Mouse (Mus musculus): ENCODE results near the gene Serpinh1. TPM values are rescaled to one million over a fixed set of nuclear protein-coding genes. Genes with fewer than 3 reads are reported as not detected.
A peak's percentile ranks its signal among the peaks of the same experiment; 100 is the strongest.

The Serpinh1 gene
- 100 to 1,000 TPM; 378 to 449 TPM for total RNA-seq (2021)

GRCm38 (mm10) chr7:99352526-99353400, at the start of gene Serpinh1:
TSS of gene Serpinh1 (minus strand) at chr7:99353239.
- intact Hi-C loops (cut with DNase I): no loop called here
- peak; percentile 89 for DNase-seq (ENCODE audit: low spot score)

DNA sequence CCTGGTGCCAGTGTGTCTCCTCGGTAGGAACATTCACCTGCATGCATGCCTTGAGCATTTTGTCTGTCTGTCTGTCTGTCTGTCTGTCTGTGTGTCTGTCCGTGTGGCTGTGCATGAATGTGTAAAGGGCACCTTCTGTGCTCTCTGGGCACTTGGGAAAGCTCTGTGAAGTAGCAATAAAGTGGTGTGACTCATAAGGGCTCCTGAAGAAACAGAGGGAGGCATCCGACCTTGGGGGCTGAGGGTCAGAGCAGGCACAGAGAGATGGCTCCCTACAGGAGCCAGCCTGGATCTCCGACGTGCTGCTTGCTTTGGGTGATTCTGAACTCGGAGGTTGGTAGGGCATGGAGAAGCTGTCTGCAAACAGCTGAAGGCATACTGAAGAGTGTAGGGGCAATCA, 49.4 kb upstream of the Serpinh1 start:
- intact Hi-C loops (cut with DNase I): no loop called here
- DNase-seq (ENCODE audit: low spot score): no peak

DNA sequence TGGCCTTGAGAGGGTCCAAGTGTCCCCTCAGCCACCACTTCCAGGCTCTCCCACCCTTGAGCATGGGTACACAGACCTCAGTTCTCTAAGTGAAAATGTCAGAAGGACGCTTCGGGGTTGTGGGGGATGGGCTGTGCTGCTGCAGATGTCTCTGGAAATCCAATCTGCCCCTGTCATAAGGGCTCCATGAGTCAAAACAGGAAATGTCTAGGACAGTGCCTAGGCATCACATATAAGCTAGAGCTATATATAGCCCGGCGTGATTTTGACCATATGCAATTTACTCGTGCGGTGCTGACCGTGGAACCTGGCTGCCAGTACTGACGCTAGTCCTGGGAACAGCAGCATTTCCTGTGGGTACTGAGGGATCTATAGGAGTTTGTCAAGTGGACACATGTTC, 48.3 kb upstream of the Serpinh1 start:
- no peak for DNase-seq (ENCODE audit: low spot score)

GRCm38 (mm10) chr7:99396994-99397659, 44.1 kb upstream of the Serpinh1 start:
- intact Hi-C loops (cut with DNase I): no loop called here
- no peak for DNase-seq (ENCODE audit: low spot score)

More for the DNA sequence above, 48.3 kb upstream of the Serpinh1 start:
- intact Hi-C loops (cut with DNase I): no loop called here

- no peak for DNase-seq (ENCODE audit: low spot score)
- intact Hi-C loops (cut with DNase I): no loop called here
Observed at GRCm38 (mm10) chr7:99395908-99396616, 43.0 kb upstream of the Serpinh1 start.

DNA sequence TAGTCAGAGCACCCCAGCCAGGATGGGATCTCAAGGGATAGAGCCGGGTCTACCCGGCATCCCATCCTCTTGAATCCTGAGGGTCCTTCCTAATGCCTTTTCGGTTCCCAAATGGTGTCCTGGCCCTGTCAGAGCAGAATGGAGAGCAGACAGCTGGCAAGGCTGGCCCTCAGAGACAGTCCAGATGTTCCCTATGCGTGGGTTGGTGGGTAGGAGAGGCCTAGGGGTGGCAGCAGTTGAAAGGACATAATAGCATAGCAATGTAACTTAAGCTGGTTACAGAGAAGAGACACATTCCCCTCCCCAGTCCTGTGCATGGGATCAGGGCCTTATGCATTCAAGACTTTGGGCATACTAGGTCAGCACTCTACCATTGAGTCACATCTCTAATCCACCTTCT, 42.3 kb upstream of the Serpinh1 start:
- intact Hi-C loops (cut with DNase I): no loop called here
- no peak for DNase-seq (ENCODE audit: low spot score)

DNA sequence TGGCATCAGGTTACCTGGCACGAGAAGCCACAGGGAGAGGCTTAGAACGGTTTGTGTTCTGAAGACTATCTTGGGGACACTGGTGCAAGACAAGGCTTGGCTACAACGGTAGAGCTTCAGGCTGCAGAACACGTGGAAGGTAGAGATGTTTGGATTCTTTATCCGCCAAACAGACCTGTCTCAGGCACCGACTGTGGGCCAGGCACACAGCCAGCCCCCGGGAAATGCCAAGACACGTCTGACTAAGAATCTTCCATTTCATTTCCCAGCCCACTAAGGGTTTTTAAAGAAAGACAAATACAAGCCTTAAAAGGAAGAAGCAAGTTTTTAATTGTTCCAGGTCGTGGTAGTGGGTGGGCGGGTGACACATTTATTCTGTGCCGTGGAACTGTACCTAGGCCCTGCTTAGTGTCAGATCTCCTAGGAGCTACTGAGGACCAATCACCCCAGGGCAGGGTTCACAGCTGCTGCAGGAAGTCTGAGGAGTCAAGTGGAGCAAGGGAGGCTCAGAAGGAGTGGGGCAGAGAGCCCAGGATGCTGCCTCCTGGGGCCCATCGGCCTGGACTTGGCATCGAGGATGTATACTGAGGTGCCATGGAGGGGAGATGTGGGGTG, 40.8 kb upstream of the Serpinh1 start:
- no peak for DNase-seq (ENCODE audit: low spot score)
- intact Hi-C loops (cut with DNase I): no loop called here

DNA sequence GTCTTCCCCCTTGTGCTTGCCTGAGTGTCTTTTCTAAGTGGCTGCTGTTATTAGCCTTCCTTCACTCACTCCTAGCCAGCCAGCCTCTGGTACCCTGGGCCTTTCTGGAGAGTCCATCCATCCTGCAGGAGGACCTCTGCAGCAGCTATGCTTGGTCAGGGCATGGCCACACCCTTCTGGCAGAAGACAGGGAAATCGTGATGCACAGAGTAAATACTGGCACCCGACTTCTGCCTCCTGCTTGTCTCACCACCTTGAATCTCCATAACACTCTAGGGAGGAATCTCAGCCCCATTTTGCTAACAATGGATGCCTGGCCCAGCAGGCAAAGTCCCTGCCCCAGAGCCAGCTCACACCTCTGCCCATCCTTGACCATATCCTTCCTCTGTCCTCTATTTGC, 39.7 kb upstream of the Serpinh1 start:
- intact Hi-C loops (cut with DNase I): no loop called here

GRCm38 (mm10) chr7:99390559-99390958, 37.5 kb upstream of the Serpinh1 start:
- DNase-seq (ENCODE audit: low spot score): no peak
- intact Hi-C loops (cut with DNase I): no loop called here

More for the DNA sequence above, 39.7 kb upstream of the Serpinh1 start:
- no peak for DNase-seq (ENCODE audit: low spot score)

DNA sequence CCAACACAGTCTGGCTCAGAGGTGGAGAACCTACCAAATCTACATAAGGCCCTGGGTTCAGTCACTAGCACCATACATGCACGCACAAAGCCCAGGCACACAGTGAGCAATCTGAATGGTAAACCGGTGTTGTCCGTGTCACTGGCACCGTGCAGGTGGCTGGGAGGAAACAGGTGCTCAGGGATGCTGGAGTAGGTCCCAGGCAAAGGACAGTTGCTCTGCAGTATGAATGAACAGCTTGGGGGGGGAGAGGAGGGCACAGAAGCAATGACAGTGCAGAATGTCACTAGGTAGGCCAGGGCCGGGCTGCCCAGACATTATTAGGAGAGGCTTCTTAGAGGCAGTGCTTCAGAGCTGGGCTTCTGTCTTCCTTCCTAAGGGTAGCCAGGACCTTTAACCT, 34.3 kb upstream of the Serpinh1 start:
- intact Hi-C loops (cut with DNase I): no loop called here
- no peak for DNase-seq (ENCODE audit: low spot score)

GRCm38 (mm10) chr7:99386811-99387210, 33.8 kb upstream of the Serpinh1 start:
- no peak for DNase-seq (ENCODE audit: low spot score)
- intact Hi-C loops (cut with DNase I): no loop called here

- peak; percentile 45 for DNase-seq (ENCODE audit: low spot score)
- intact Hi-C loops (cut with DNase I): no loop called here
Observed at GRCm38 (mm10) chr7:99386030-99386429, 33.0 kb upstream of the Serpinh1 start.

- intact Hi-C loops (cut with DNase I): no loop called here
- DNase-seq (ENCODE audit: low spot score): no peak
Observed at GRCm38 (mm10) chr7:99384101-99384611, 31.1 kb upstream of the Serpinh1 start.

DNA sequence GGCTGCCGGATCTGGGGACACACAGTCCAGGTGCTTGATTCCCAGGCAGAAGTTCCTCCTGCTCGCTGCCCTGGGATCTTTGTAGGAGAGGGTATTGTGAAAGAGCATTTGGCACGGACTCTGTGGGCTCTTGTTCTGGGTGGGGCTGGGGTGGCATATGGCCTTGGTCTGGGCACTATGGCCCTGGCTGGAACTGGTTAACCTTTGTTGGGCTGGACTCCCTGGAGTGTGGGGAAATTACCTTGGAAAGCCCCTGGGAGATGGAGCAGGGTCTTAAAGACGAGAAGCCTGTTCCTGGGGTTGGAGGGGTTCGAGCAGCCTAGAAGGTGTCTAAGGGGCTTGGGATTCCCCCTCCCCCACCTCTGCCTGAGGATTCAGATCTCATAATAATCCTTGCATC, 30.2 kb upstream of the Serpinh1 start:
- intact Hi-C loops (cut with DNase I): no loop called here
- no peak for DNase-seq (ENCODE audit: low spot score)

DNA sequence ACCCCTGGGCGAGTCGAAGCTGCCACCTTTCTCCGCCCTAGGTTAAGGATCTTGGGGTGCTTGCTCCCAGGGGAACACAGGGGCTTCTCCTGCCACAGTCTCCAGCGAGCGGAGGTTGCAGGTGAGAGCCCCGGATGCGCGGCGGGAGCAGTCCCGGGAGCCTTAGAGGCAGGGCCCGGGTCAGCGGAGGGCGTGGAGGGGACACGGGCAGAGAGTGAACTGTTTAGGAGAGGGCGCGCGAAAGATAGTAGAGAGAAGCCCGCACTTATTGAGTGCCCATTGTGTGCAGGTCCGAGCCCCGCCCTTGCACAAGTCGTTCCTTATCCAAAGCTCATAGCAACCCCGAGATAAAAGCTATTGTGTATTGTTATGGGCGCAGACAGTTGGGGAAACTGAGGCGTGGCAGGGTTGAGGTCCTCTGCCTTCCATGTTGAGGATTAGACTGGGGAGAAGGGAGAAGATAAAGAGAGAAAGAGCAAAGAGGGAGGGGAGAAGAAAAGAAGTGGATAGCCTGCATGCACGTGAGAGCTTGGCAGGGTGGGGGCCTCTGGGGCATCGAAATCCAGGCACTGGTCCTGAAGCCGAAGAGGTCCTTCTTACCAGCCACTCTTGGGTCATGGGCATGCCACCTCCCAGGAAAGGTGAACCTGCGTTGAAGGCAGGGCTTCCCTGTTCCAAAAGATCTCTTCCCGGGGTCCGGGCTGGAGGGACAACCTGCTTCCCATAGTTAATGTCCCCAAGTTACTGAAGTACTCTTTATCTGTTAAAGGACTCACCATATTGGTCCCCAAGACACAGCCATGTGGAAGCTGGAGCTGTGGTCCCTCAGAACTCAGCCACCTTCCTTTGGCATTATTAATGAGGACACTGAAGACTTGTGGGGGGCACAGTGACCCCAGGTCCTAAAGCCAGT, 29.3 kb upstream of the Serpinh1 start:
- DNase-seq (ENCODE audit: low spot score): no peak
- intact Hi-C loops (cut with DNase I): no loop called here

- peak; percentile 98 for DNase-seq (ENCODE audit: low spot score)
- intact Hi-C loops (cut with DNase I): no loop called here
Observed at GRCm38 (mm10) chr7:99381214-99382087, 28.4 kb upstream of the Serpinh1 start, which contains the start of gene Gdpd5. TSS of gene Gdpd5 (plus strand) at chr7:99381414.

GRCm38 (mm10) chr7:99380491-99381213, 27.6 kb upstream of the Serpinh1 start:
- no peak for DNase-seq (ENCODE audit: low spot score)
- intact Hi-C loops (cut with DNase I): no loop called here
